Mouse (Mus musculus) midbrain, embryonic 16.5 days (tissue): ENCODE results near the gene Fzd7. TPM values are rescaled to one million over a fixed set of nuclear protein-coding genes. Genes with fewer than 3 reads are reported as not detected.

Experiments
- ATAC-seq: fragments of 200-750 bp; cut with Nextera tagmentation; 2 replicates; pipeline ENCODE4 v1.8.0; 2017; ENCODE audit warnings: moderate TSS enrichment
- H3K27ac ChIP-seq: fragments of 300-500 bp; sonication (generic); 2 replicates; pipeline ENCODE4 v1.5.1; 2014; ENCODE audit warnings: mild to moderate bottlenecking, low read length, mixed read lengths
- H3K27me3 ChIP-seq: fragments of 300-500 bp; sonication (generic); 2 replicates; pipeline ENCODE4 v1.6.1; 2014; ENCODE audit warnings: low read depth, low read length, mixed read lengths; ENCODE audit not compliant: control insufficient read depth, insufficient read depth
- H3K36me3 ChIP-seq: fragments of 300-500 bp; sonication (generic); 2 replicates; pipeline ENCODE4 v1.6.1; 2014; ENCODE audit warnings: mild to moderate bottlenecking, low read length, moderate library complexity, mixed read lengths; ENCODE audit not compliant: control insufficient read depth, insufficient read depth
- H3K4me1 ChIP-seq: fragments of 300-500 bp; sonication (generic); 2 replicates; pipeline ENCODE4 v1.6.1; 2014; ENCODE audit warnings: mild to moderate bottlenecking, low read length, mixed read lengths; ENCODE audit not compliant: control insufficient read depth, insufficient read depth
- H3K4me2 ChIP-seq: fragments of 300-500 bp; sonication (generic); 2 replicates; pipeline ENCODE4 v1.6.1; 2014; ENCODE audit warnings: mild to moderate bottlenecking, low read length, mixed read lengths
- H3K4me3 ChIP-seq: fragments of 300-500 bp; sonication (generic); 2 replicates; pipeline ENCODE4 v1.5.1; 2014; ENCODE audit warnings: low read depth, mild to moderate bottlenecking, low read length, moderate library complexity, mixed read lengths
- H3K9ac ChIP-seq: fragments of 300-500 bp; sonication (generic); 2 replicates; pipeline ENCODE4 v1.6.1; 2014; ENCODE audit warnings: low read depth, low read length, mixed read lengths
- H3K9me3 ChIP-seq: fragments of 300-500 bp; sonication (generic); replicated peaks from 2 replicates; pipeline ENCODE4 v1.6.1; 2014; ENCODE audit warnings: mild to moderate bottlenecking, low read length, mixed read lengths; ENCODE audit not compliant: control insufficient read depth, poor library complexity, severe bottlenecking
- WGBS: fragments of 180-500 bp; shearing (Covaris S2); extraction: QIAGEN DNeasy Blood & Tissue Kit; methylation state at CpG from one replicate; pipeline ENCODE4 v1.1.7; 2014; 5-methylcytosine and 5-hydroxymethylcytosine counted together
- polyA plus RNA-seq: library from polyadenylated mRNA; unstranded; fragments of >200 nt; fragmentation: Nextera tagmentation; extraction: Ambion mirVana; gene quantifications from 2 replicates; pipeline ENCODE4 v1.2.1, GENCODE M21; 2015

Fzd7 gene
- polyA plus RNA-seq, 1 experiment from 2014 or later, result 3.2 TPM

DNA sequence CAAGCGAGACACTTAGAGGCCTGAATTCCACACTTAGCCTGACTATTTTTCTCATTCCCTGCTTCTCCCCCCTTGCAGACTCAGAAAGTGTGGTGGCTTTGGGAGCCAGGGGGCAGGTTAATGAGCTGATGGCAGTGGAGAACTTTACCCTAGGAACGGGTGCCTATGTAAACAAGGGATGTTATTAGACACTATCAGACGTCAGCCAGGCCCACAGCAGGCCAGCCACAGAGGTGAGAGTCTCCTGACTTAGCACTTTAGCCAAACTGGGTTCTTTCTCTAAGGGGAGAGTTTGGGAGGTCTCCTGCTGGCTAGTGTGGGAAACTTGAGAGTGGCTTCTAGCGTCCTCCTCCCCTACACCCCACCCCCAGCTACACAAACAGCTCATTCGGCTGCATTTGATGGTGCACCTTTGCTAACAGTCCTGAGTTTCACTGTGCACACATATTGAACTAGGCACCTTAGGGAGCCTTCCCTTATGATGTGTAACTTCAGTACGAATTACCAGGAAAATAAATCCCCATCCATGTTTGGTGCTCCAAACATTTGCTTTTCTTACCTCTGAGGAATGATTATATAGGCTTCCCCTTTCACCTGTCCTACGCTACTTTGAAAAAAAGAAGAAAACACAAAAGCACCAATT is 21.6 kb downstream of the Fzd7 start:
- Histone ChIP-seq H3K36me3 (no peaks in the 10 kb centered on the region), H3K4me1 (no peaks in the 10 kb centered on the region), H3K9ac (no peak overlapping the region), H3K4me3 (no peak overlapping the region), H3K27ac (no peak overlapping the region), H3K27me3 (no peaks in the 10 kb centered on the region), H3K4me2 (no peak overlapping the region), H3K9me3 (no peaks in the 10 kb centered on the region)
- ATAC-seq, result no peak
- 66% methylated on average over 7 of the region's 7 CpGs for WGBS

GRCm38 (mm10) chr1:59504302-59504700 is 22.1 kb downstream of the Fzd7 start:
- no peaks in the 10 kb centered on the region for H3K27me3 ChIP-seq
- no peaks in the 10 kb centered on the region for H3K9me3 ChIP-seq
- ATAC-seq, result no peak
- 80% methylated on average over 2 of the region's 2 CpGs for whole genome bisulfite sequencing
- H3K4me3 ChIP-seq, result no peak overlapping the region
- H3K4me1 ChIP-seq, result no peaks in the 10 kb centered on the region
- H3K9ac ChIP-seq, result no peak overlapping the region
- H3K27ac ChIP-seq, result no peak overlapping the region
- no peak overlapping the region for H3K4me2 ChIP-seq
- no peaks in the 10 kb centered on the region for H3K36me3 ChIP-seq

GRCm38 (mm10) chr1:59508463-59509139 is 26.4 kb downstream of the Fzd7 start:
- no peak overlapping the region for H3K9ac ChIP-seq
- H3K27ac ChIP-seq, result no peak overlapping the region
- H3K36me3 ChIP-seq, result no peaks in the 10 kb centered on the region
- H3K4me3 ChIP-seq, result no peak overlapping the region
- H3K9me3 ChIP-seq, result no peaks in the 10 kb centered on the region
- H3K27me3 ChIP-seq, result no peaks in the 10 kb centered on the region
- WGBS, result 33% methylated on average over 17 of the region's 17 CpGs
- ATAC-seq, result no peak
- no peaks in the 10 kb centered on the region for H3K4me1 ChIP-seq
- no peak overlapping the region for H3K4me2 ChIP-seq

DNA sequence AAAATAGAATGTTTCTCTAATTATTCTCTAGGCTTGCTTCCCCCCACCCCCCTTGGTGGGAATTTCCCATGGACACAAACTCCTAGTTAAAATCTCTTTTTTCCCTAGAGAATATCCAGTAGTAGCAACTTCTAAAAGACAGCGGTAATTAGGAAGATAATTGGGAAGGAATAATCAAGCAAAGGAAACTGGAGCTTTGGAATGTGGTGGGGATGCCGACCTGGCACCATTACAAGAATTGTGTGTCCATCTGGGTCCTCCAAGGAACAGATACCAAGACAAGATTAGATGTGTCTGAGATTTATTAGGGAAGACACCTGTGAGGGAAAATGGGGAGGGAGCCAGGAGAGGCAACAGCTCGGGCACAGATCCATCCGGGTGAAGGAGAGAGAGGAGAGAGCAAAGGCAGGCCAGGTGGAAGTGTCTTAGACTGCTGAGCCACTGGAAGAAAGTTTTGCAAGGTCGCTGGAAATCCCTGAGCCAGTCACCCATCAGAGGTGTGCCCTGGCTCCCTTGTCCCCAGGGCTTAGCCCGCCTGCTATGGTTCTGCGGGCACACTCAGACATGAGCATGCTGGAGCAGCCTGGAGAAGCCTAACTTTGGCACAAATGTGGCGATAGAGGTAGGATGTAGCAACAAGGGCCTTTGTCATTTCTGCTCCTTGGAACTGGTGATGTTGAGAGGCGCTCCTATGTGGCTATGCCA is 29.5 kb downstream of the Fzd7 start:
- Histone ChIP-seq H3K9ac (no peak overlapping the region), H3K4me1 (peaks cover 8% of the 10 kb centered on the region), H3K4me3 (no peak overlapping the region), H3K27ac (no peak overlapping the region), H3K36me3 (no peaks in the 10 kb centered on the region), H3K27me3 (no peaks in the 10 kb centered on the region), H3K9me3 (no peaks in the 10 kb centered on the region), H3K4me2 (no peak overlapping the region)
- no peak for ATAC-seq
- WGBS, result 75% methylated on average over 9 of the region's 9 CpGs

DNA sequence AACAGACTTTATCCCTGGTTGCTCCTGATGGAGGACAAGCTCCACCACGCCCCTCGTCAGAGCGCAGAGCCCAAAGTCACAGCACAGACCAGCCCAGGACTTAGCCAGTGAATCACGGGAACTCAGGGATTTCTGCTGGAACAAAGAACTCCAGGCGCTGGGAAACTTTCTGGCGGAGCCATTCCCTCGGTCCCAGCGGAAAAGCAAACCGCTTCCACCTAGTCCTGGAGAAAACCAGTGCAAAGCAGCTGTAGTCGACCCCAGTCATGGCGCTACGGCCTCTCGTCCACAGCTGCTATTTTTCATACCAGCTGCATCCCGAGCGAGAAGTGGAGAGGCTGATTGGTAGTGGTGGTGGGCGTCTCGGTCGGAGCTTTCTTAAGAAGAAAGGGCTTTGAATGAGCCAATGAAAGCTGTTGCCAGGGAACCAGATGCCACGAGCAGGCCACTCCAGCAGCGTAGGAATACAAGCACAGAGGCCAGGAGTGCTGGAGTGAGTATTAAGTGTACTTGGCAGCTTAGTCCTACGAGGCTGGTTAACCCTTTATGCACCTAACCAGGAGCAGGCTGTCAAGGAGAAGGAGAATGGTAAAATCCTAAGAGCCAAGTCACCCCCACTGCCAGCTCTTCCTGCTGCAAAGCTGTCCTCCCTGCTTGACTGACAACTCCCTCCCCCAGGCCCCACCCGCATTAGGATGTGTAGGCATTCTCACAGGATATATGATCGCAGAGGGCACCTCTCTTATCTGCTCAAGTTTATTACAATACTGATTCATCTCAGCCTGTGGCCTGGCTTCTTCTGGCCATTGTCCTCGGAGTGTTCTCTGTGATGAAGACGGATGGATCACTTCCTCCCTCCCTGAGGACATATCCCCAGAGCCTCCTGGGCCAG is 34.0 kb downstream of the Fzd7 start, which contains the start of gene Gm973:
Gene Gm973, plus strand, starts transcription at position 239 of the 892 bp plus-strand sequence.
- Histone ChIP-seq H3K27ac (peak within 1 kb of the TSS; percentile 91), H3K36me3 (no peaks in the 10 kb centered on the region), H3K9ac (peak within 1 kb of the TSS; percentile 64), H3K9me3 (no peaks in the 10 kb centered on the region), H3K27me3 (no peaks in the 10 kb centered on the region), H3K4me2 (peak within 1 kb of the TSS; percentile 77), H3K4me1 (peaks cover 17% of the 10 kb centered on the region), H3K4me3 (peak within 1 kb of the TSS; percentile 41)
- ATAC-seq, result peak; percentile 96
- WGBS, result under 1% methylated on average over 25 of the region's 25 CpGs

DNA sequence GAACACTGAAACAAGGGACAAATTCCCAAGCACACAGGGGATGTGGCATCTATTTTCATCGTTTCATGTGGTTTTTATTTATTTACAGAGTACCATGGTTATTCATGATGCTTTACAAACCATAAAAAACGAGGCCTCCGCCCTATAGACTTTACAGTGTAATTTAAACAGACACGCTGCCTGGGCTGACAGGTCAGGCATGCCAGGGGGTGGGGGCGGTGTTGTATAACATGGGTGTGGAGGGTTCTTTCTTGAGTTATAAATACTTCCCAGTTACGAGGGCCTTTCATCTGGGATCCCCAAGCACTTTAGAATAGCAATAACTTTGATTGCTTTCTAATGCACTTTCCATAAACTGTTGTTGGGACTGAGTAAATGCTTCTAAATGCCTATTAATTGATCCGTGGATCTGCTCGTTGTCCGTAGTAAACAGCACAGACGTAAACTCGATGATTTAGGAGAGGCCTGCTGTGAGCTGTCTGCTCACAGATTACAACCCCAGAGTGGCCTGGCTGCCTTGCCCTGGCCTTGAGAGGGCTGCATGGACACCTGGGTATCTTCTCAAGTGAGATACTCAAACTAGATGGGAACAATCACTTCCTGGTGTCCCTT is 38.1 kb downstream of the Fzd7 start:
- no peaks in the 10 kb centered on the region for H3K9me3 ChIP-seq
- H3K4me2 ChIP-seq, result no peak overlapping the region
- no peaks in the 10 kb centered on the region for H3K27me3 ChIP-seq
- H3K9ac ChIP-seq, result no peak overlapping the region
- 57% methylated on average over 11 of the region's 11 CpGs for WGBS
- ATAC-seq, result no peak
- H3K36me3 ChIP-seq, result no peaks in the 10 kb centered on the region
- peaks cover 21% of the 10 kb centered on the region for H3K4me1 ChIP-seq
- no peak overlapping the region for H3K4me3 ChIP-seq
- no peak overlapping the region for H3K27ac ChIP-seq

- Histone ChIP-seq H3K27ac (no peak overlapping the region), H3K27me3 (no peaks in the 10 kb centered on the region), H3K4me3 (no peak overlapping the region), H3K4me1 (peaks cover 9% of the 10 kb centered on the region), H3K9ac (no peak overlapping the region), H3K36me3 (no peaks in the 10 kb centered on the region), H3K9me3 (no peaks in the 10 kb centered on the region), H3K4me2 (no peak overlapping the region)
- no peak for ATAC-seq
- 75% methylated on average over 1 of the region's 1 CpGs for WGBS
These were observed 40.2 kb downstream of the Fzd7 start for GRCm38 (mm10) chr1:59522456-59522855.

- no peak overlapping the region for H3K4me2 ChIP-seq
- no peaks in the 10 kb centered on the region for H3K9me3 ChIP-seq
- H3K9ac ChIP-seq, result no peak overlapping the region
- peaks cover 6% of the 10 kb centered on the region for H3K4me1 ChIP-seq
- H3K36me3 ChIP-seq, result no peaks in the 10 kb centered on the region
- no peaks in the 10 kb centered on the region for H3K27me3 ChIP-seq
- ATAC-seq, result no peak
- H3K4me3 ChIP-seq, result no peak overlapping the region
- H3K27ac ChIP-seq, result 0 out of 2 replicates have a peak overlapping the region, but pooled peaks have one; percentile 35
- 32% methylated on average over 5 of the region's 5 CpGs for WGBS
These were observed 41.2 kb downstream of the Fzd7 start for GRCm38 (mm10) chr1:59523378-59523958.
